Mouse (Mus musculus) frontal cortex, postnatal 36 days (tissue): ENCODE measurements around the gene Gpr132.
"Not testable (repeated sequence)": the region's sequence is repeated elsewhere in the genome, so short reads cannot be mapped to it uniquely, and the experiment has no call there.

Experiments
- DNase-seq, 2 experiments: peaks; one replicate each; pipeline ENCODE4 v3.0.0; 2022; ENCODE audit warnings: low spot score in 2 of 2

Gene Gpr132

GRCm38 (mm10) chr12:112821216-112821615 is 46.8 kb downstream of the Gpr132 start:
- no peak for DNase-seq

DNA sequence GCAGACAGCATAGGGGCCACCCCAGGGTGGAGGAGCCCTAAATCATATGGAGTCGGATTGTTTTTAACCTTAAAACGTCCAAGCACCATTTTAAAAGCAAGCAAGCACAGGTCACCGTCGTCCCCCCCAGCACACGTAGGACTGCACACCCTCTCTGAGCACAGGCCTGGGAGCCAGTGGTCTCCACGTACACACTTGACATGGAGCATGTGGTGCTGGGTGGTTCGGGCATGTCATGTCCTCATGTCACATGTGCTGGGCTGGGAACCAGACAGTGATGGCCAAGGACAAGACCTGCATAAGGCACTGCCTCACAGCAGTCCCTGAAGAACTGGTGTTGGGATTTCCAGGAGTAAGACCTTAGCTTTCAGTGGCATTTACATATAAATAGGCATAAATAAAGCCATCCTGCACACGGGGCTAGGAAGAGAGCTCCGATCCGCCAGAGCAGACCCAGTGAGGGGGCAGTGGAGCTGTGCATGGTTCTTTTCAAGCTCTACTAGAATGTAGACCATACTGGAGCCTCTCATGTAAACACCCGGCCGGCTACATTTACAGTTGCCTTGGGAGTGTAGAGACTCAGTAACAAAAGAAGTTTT is 47.5 kb downstream of the Gpr132 start:
- no peak for DNase-seq

DNA sequence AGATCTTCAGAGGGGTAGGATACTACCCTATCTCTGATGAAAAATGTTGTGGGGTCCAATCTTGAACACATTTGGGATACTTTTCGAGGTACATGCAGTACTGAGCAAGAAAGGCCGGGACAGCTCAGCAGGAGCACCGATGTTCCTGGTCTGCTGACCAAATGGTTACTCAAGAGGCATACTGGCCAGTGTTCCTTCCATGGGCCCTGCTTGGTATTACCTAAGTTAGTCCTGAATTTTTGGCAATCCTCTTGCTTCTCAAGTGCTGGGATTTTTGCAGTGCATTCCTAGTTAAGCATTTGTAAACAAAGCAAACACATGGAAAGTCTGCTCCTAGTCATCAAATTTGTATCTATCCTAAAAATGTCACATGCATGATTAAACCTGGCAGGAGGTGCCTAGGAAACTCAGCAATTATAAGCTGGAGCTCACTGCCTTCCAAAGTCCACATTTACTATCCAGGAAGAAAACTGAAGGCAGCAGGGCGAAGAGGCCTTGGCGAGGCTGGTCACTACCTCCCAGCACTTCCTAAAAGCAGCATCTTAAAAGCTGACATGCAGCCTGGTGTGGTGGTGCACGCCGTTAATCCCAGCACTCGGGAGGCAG is 48.9 kb downstream of the Gpr132 start:
- no peak for DNase-seq

- DNase-seq = not testable (repeated sequence)
Observed at GRCm38 (mm10) chr12:112816866-112817265, 51.2 kb downstream of the Gpr132 start.

GRCm38 (mm10) chr12:112816294-112816693 is 51.7 kb downstream of the Gpr132 start:
- DNase-seq = peak in 1 of 2 experiments; percentile 67

GRCm38 (mm10) chr12:112814682-112815470 is 53.2 kb downstream of the Gpr132 start:
- DNase-seq = no peak

DNA sequence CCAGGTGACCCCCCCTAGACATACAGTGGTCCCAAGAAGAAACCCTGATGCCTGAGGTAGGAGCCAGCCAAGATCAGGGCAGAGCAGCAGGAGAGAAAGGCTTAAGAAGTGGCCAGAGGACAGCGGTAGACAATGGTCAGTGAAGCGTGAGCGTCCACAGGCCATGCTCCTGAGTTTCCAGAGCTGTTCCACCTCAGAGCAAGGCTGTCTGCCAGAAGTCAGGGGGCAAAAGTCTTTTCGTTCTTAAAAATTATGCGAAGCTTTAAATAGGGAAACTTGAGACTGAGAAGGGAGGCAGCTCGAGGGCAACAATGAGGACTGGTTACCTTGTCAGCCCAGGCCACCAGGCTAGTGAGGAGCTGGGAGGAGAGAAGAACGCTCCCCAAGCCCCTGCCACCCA is 54.7 kb downstream of the Gpr132 start:
- DNase-seq = no peak

GRCm38 (mm10) chr12:112810092-112810885 is 57.7 kb downstream of the Gpr132 start:
- DNase-seq = no peak

- no peak for DNase-seq
Observed at GRCm38 (mm10) chr12:112809641-112810040, 58.4 kb downstream of the Gpr132 start.

- peak; percentile 87 to 95 for DNase-seq
Observed at GRCm38 (mm10) chr12:112808587-112809364, 59.3 kb downstream of the Gpr132 start, which contains the start of gene Clba1. Gene Clba1, plus strand, starts transcription at chr12:112808937.

DNA sequence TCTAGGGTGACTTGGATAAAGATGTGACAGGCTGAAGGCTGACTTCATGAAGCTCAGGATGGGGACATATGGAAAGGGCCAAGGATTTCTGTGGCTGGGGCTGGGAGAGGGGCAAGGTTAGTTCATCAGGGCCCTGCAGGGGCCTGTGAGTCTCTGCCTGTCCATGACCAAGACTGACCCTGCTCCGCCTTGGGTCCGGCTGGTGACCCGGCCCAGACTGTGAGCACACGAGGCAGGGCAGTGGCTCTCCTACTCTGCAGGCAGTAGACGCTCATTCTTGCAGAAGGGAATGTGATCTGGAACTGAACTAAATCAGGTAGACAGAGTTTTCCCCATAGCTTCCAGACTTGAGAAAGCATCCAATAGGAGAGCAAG is 59.8 kb downstream of the Gpr132 start:
- no peak for DNase-seq

GRCm38 (mm10) chr12:112807796-112808195 is 60.2 kb downstream of the Gpr132 start:
- DNase-seq = no peak

GRCm38 (mm10) chr12:112806044-112806443 is 62.0 kb downstream of the Gpr132 start:
- no peak for DNase-seq

DNA sequence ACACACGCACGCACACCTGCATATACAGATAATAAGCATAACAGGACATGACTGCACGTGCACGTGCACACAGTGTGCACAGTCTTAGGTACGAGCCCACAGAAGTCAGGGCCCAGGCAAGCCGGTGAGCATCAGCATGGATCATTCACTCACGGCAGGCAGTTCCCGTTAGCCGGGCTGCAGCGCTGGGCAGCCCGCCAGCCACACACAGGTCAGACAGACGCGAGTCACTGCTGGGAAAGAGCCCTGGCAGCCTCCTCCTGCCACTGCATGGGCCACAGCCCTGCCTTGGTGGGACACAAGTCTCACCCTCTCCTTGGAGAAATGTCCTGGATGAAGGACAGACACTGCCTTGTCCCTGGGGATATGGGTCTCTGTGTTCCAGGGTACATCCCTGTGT is 64.0 kb downstream of the Gpr132 start:
- no peak for DNase-seq

DNA sequence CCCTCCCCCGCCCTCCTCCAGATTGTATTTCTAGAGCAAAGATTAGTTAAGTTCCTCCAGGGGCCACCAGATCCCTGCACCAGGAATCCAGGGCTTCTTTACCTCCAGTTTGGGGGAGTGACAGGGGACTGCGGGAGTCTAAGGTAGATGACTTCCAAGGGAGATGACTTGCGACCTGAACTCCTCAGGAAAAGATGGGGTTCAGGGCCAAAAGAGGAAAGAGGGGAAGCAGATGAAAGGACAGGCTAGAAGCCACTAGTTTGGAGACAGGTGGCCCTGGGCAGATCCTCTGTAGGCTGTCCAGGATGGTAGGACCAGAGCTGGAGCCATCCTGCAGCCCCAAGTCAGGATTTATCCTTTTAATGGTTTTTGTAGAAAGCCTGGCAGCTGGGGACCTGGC is 65.1 kb downstream of the Gpr132 start:
- no peak for DNase-seq

- DNase-seq = no peak
Observed at GRCm38 (mm10) chr12:112801864-112802846, 65.9 kb downstream of the Gpr132 start, which contains the start of gene Ahnak2. Gene Ahnak2, minus strand, starts transcription at chr12:112802657.
